Mouse (Mus musculus) thymus, postnatal 10 days (tissue): ENCODE measurements around the gene Zbtb18.

Experiments used
- DNase-seq, 2 experiments: peaks; one replicate each; pipeline ENCODE4 v3.0.0; 2021; ENCODE audit warnings: low spot score in 2 of 2

Gene Zbtb18

GRCm38 (mm10) chr1:177442196-177442808 lies at the start of gene Zbtb18:
Gene Zbtb18, plus strand, starts transcription at chr1:177442351.
- peak in 1 of 2 experiments; percentile 49 for DNase-seq

GRCm38 (mm10) chr1:177397455-177397854 lies 44.7 kb upstream of the Zbtb18 start:
- no peak for DNase-seq

- DNase-seq: no peak
These were observed 37.0 kb upstream of the Zbtb18 start for GRCm38 (mm10) chr1:177405170-177405569.

GRCm38 (mm10) chr1:177408690-177409089 lies 33.5 kb upstream of the Zbtb18 start:
- DNase-seq: peak; percentile 20 to 73

GRCm38 (mm10) chr1:177410769-177411348 lies 31.3 kb upstream of the Zbtb18 start:
- no peak for DNase-seq

DNA sequence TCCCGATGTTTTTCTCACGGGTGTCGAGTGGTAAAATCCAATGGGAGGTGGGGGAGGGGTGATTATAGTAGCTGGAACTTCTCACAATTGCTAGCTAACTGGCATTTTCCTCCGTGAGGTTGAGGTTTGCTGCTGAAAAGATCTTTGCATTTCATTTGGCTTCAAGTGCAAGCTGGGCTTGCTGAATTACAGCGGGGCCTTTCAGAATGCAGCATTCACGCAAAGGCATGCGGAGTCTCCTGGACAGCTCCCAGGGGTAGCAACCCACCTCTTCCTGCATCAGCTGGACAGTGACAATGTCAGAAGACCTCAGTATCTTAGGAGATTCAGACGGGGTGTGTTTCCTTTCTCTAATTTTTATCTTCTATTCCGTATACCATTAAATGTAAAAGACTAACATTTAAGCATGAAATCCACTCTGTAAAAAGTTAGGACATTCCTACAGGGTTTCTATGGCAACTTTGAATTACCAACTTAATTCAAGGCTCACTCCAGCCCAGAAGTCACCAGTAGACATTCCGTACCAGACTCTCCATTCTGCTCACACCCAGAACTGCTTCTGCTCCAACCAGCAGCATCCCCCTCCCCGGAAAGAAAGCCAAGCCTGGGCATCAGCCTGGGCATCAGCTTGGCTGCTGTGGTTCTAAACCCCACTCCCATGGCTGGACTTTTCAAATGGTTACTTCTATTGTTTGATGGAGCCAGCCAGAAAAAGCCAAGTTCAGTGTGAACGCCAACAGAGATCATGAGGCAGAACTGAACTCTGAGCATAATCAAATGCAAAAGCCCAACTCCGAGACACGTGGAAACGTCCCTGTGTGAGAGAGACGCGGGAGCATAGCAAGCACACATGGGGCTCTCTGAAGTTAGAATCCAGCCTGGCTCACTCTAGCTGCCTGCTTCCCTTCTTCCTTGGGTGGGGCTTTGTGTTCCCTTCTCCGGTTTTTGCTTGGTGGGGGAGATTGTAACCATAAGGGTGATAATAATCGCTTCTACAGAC lies 30.5 kb upstream of the Zbtb18 start:
- no peak for DNase-seq

DNA sequence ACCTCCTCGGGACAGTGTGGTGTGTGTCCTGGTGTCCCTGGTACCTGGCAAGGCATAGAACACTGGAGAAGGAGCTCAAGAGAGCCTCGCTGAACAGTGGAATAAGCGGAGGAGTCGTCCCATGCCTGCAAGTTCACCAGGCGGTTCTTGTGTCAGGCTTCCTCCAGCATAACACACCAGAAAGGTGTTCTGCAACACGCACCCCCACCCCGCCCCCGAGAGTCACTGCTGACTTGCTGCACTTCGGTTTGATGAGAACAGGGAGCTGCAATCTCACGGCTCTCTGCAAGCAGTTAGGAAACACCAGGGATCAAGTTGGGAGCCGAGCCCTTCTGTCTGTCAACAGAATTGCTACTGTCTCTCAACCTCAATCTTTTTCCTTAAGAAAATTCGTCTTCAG lies 22.8 kb upstream of the Zbtb18 start:
- DNase-seq: no peak

GRCm38 (mm10) chr1:177420126-177420525 lies 22.0 kb upstream of the Zbtb18 start:
- no peak for DNase-seq

DNA sequence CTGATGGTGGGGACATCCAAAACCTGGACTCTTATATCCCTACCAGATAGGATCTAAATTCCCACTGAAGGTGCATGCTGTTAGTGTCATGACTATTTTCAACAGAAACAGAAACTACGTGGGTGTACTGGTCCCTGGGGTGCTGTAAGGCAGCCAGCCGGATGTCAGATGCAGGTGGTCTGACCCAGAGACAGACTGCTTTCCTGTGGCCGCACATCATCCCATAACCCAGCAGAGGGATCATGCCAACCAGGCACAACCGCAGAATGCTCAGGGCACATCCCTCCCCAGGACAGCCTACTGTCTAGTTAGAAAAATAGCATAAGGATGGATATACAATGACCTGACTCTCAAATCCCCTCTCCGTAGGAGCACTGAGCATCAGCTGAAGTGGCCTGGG lies 14.3 kb upstream of the Zbtb18 start:
- no peak for DNase-seq

- no peak for DNase-seq
These were observed 13.8 kb upstream of the Zbtb18 start for GRCm38 (mm10) chr1:177428338-177428737.

GRCm38 (mm10) chr1:177429067-177429466 lies 13.1 kb upstream of the Zbtb18 start:
- no peak for DNase-seq

DNA sequence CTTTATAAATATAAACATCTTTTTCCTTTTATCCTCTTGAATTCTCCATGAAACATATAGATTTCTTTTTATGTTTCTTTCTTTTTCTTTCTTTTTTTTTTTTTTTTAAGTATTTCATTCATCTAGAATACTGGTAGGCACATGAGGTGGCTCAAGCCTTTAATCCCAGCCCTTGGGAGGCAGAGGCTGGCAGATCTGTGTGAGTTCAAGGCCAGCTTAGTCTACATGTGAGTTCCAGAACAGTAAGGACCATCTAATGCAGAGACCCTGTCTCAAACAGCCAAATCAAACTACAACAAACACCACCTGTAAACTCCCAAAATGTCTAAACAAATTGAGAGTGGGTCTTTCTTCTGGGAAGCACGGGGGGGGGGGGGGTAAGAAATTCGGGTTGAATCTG lies 1.7 kb upstream of the Zbtb18 start:
- no peak for DNase-seq

GRCm38 (mm10) chr1:177440981-177441491 lies 1.1 kb upstream of the Zbtb18 start:
- peak in 1 of 2 experiments; percentile 7 for DNase-seq

DNA sequence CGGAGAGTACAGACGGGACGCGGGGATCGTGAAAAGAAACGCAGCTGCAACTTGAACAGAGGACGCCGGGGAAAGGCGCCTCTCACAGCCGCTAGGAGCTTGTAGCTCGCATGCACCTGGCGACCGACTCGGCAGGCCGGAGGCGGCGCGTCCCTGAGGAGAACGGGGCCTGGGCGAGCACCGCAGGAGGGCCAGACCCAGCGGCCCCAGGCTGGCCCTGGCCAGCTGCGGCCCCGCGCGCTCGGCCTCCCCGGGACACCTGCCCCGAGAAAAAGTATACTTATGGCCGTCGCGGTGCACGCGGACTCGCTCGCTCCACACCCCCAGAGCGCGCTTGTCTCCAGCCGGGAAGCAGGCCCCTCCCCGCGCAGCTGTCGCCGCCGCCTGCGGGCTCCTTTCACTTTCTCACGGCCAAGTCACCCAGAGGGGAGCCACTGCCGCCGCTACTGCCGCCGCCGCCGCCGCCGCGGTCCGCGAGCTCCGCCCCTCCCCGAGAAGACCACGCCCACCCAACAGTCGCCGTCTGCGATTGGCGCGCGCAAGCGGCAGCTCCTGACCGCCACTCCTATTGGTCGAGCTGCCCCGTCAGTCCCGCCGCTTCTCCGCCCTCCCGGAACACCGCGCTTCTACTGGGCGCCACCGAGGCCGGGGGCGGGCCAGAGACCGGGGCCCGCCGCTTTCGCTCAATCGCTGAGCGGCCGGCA lies 507 bp upstream of the Zbtb18 start:
- peak; percentile 98 for DNase-seq

GRCm38 (mm10) chr1:177442821-177443723 lies 921 bp downstream of the Zbtb18 start:
- peak; percentile 58 to 69 for DNase-seq

DNA sequence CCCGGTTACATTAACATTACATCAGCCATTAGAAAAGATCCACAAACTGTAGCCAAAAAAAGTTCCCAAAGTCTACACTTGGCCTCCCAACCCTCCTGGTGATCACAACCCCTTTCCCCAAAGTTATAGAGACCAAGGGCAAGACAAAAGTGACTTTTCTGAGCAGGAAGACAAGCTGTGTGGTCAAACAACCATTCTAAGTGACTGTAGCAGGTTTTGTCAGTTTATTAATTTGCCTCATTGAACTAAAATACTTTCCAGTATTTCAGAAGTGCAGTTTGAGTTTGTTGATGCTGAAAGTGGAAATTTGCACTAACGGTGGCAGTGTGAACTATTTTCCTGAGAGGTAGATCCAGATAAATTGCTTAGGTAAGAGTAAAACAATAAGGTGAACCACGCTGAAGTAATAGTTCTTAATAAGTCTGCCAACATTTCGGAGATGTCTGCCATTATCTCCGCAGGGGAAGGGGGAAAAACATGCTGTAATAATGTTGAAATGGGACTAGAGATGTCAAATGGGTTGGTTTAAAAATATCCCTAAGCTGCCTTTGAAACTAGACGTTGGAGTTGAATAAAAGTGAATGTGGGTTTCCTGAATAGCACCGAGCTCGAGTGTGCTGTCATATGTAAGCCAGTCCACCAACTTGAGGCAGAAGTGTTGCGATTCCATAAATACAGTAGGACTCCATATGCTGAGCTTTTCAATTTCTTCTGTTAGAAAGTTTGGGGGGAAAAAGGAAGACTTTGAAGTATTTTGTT lies 1.8 kb downstream of the Zbtb18 start:
- no peak for DNase-seq

- no peak for DNase-seq
These were observed 2.3 kb downstream of the Zbtb18 start for GRCm38 (mm10) chr1:177444483-177444810.

- DNase-seq: no peak
These were observed 2.8 kb downstream of the Zbtb18 start for GRCm38 (mm10) chr1:177444941-177445340.

DNA sequence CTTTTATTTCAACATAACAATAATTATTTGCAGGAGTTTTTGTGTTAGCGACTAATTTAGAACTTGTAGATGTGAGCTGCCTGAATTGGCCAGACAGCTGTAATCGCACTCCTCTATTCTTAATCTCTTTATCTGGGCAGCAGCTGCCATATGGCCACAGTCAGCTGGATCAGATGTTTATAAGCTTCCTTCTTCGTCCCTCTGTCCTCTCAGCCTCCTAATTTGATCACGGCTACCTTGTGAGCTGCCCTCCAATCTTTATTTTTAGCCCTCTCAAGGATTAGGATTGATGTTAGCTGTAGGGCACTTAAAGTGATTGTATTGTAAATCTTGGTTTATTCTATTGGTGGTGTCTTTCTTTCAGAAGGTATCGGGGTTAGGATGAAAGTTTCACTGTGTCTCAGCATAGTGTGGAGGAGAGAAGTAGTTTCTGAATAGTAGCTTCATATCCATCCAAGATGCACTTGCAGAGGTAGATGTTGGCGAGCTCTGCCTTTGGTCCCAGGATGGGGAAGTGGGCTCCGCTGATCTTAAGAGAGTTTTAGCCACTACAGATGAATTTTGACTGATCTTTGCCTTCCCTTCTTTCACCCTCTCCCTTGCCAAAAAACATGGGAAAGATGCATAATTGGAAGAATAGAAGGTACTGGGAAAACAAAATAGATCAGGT lies 3.4 kb downstream of the Zbtb18 start:
- DNase-seq: no peak
